Mouse (Mus musculus): ENCODE data around the gene Nars2.

Gene Nars2

GRCm38 (mm10) chr7:96971027-96971996 lies 20.0 kb downstream of the Nars2 start:
- DNase-seq (ENCODE audit: low spot score), result no peak

DNA sequence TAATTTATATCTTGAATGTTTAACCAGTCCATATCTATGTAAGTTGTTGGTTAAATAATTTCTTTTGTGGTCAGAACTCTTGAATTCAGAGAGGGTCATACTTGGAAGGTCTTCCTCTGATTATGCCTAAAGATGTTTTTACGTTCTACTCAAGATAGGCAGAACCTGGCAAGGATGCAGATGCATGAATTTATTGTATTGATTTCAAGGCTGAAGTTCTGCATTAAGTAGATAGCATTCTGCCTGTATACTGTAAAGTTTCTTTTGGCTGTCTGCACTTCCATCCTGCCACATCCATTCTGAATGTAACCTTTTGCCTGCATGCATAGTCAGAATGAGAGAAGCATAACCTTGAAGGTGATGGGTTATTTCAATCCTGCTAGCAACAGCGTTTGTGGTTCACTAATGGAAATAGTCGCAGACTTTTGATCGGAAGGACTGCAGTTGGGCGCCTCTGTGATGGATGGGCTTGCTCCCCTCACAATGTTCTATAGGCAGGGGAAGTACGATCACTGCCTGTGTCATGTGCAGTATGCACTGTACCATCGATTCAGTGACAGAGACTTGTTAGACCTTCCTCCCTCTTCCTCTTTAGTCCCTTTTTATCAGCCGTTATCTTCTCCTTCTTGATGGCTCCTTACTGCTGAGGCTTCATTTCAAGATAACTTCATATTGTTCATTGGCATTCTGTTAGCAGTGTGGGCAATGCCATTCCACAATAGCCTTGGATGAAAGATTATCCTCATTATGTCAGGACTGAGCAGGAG lies 21.0 kb downstream of the Nars2 start:
- no peak for DNase-seq (ENCODE audit: low spot score)

DNA sequence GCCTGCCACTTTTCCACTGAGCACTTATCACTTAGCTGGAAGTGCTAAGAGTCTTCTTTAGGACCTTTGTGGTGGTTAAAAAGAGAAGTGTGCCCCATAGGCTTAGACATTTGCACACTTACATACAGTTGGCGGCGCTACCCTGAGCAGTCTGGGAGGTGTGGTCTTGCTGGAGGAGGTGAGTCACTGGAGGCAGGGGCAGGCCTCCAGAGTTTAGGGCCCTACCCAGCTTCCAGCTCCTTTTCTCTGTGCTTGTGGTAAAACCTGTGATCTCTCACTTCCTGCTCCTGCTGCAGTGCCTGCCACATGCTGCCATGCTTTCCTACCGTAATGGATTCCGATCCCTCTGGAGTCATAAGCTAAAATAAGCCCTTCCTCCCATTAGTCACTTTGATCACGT lies 24.6 kb downstream of the Nars2 start:
- no peak for DNase-seq (ENCODE audit: low spot score)

DNA sequence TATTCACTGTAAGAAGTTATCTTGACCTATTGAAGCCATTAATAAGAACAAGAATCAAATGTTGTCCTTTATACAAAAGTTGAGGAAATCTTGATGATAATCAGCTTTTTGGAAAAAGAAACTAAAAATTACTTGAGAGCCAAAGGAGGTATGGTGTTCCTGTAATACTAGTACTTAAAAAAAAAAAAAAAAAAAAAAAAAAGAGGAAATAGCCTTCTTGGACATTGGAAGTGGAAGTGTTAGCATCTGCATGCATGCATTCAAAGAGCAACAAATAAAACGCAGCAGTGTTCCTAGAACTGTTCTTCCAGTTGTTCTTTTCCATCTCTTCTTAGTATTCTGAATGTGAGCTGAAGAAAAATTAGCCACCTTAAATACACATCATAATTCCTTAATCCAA lies 25.9 kb downstream of the Nars2 start:
- no peak for DNase-seq (ENCODE audit: low spot score)

GRCm38 (mm10) chr7:96981366-96981765 lies 30.1 kb downstream of the Nars2 start:
- DNase-seq (ENCODE audit: low spot score), result no peak

DNA sequence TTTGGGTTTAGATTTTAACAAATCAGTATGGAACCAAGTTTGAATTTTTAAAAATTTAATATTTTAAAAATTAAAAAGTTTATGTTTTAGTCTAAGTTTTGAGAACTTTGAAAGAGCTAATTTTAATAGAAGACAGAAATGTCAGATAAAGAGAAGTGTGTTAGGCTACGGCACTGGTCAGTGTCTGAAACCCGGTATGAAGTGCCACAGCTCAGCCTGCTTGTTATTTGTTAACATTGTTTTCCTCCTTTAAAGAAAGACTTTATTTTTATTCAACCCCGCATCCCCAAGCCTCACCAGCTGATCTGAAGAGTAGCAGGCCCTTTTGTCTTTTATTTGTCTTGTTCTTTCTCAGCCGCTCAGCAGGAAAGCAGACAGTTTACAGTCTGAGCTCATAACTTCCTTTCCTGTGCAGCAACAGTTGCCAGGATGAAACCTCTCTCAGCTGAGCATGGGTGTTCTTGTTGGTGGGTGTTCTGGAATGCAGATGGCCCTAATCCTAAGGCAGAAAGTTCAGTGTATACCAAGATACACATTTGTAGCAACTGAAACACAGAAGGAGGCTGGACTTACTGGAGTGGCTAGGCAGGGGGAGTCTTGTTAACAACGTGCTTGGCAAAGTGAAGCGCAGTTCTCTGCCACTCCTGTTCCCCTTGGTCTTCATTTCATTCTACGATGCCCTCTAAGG lies 32.5 kb downstream of the Nars2 start:
- DNase-seq (ENCODE audit: low spot score), result peak; percentile 34

DNA sequence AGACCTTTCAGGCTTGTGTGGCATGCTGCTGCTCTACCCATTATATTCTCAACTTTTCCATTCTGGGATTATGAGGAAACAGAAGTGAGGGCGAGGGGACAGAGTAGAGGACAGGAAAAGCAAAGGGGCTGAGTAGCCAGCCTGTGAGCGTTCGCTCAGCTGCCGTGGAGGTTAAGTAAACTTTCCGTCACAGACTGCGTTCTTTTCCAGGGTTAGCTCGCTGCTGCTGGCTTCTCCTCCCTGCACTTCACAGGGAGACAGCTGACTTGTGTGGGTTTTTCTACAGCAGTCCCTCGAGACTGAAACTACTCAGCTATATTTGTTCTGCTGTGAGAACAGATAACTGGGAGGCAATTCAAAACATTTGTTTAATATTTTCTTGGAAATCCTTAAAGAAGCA lies 34.5 kb downstream of the Nars2 start:
- peak; percentile 55 for DNase-seq (ENCODE audit: low spot score)

GRCm38 (mm10) chr7:96986795-96987445 lies 35.6 kb downstream of the Nars2 start:
- DNase-seq (ENCODE audit: low spot score), result peak; percentile 33

DNA sequence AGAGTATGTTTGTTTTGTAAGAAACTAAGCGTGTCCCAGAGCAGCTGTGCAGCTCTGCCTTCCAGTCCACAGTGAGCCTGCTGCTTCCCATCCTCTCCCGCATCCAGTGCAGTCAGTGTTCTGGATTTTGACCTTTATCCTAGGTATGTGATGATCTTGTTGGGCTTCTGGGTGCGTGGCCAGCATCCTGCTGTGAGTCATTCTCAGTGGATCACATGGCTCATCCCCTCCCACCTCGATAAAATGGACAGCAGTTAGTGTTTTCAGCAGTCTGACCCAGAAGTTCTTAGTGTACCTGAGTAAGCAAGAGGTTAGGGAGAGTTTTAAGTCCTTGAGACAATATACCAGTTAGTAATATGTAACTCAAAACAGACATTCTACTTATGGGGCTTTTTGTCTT lies 36.4 kb downstream of the Nars2 start:
- DNase-seq (ENCODE audit: low spot score), result no peak

- DNase-seq (ENCODE audit: low spot score), result no peak
Observed at GRCm38 (mm10) chr7:97012956-97013355, 61.7 kb downstream of the Nars2 start.

DNA sequence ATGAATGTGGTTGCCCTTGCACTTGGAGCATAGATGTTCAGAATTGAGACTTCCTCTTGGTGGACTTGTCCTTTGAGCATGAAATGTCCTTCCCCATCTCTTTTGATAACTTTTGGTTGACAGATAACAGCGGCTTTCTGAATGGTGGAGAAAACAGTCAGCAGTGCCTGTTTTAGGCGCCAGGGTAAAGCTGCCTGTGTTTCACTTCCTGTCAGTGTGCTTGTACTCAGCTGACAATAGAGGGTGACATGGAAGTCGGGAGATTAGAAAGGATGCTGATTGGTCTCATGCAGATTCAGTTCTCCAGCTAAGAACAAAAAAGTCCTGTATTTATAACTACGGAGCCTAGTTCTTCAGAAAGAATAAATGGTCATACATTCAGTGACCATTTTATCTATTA lies 66.7 kb downstream of the Nars2 start:
- no peak for DNase-seq (ENCODE audit: low spot score)

DNA sequence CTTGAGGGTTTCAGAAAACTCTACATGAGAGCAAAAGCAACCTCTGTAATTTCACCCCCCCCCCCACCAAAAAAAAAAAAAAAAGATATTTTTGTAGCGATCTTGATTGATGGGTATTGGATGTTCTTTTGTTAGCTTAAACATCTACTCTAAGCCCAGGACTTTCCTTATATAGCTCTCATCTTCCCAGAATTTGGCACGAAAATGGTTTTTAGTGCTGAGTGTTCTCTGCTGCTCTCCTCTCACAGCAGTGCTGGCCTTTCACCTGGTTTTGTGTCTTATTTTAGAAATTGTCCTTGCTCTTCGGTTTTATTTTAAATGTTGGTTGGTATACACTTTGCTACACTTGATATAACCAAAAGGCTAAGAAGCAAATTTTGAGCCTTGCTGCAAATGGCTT lies 67.1 kb downstream of the Nars2 start:
- no peak for DNase-seq (ENCODE audit: low spot score)

GRCm38 (mm10) chr7:97019303-97019702 lies 68.0 kb downstream of the Nars2 start:
- no peak for DNase-seq (ENCODE audit: low spot score)

- no peak for DNase-seq (ENCODE audit: low spot score)
Observed at GRCm38 (mm10) chr7:97026772-97027358, 75.6 kb downstream of the Nars2 start.

DNA sequence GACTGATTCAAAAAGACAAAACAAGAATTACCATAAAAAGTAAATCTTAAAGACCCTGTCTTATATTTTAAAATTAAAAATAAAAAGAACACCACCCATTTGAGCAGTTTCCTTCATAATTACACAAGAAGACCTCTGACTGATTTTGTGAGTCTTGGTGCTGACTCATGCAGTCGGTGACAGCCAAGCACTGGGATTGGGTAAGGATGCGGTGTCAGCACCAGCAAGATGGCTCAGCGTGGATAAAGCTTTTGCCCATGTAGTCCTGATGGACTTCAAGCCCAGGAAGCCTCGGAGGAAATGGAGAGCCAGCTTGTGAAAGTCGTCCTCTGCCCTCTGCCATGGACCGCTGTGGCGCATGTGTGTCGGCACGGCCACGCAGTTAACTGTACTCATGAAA lies 77.8 kb downstream of the Nars2 start:
- DNase-seq (ENCODE audit: low spot score), result no peak

GRCm38 (mm10) chr7:97032412-97032811 lies 81.1 kb downstream of the Nars2 start:
- no peak for DNase-seq (ENCODE audit: low spot score)

DNA sequence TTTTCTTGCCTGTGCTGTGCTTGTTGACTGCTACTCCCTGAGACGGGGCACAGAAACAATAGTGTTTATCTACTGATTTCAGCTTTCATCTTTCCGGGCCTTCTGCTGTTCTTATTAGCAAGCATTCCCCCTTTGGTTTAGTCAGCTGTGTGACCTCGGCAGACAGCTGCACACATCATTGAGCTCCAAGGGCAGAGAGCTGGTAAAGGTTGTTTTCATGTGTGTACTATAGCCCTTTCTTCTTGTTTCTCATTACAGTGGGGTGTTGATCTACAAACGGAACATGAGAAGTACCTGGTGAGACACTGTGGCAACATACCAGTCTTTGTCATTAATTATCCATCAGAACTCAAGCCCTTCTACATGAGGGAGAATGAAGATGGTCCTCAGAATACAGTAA lies 88.3 kb downstream of the Nars2 start:
- DNase-seq (ENCODE audit: low spot score), result peak; percentile 17

DNA sequence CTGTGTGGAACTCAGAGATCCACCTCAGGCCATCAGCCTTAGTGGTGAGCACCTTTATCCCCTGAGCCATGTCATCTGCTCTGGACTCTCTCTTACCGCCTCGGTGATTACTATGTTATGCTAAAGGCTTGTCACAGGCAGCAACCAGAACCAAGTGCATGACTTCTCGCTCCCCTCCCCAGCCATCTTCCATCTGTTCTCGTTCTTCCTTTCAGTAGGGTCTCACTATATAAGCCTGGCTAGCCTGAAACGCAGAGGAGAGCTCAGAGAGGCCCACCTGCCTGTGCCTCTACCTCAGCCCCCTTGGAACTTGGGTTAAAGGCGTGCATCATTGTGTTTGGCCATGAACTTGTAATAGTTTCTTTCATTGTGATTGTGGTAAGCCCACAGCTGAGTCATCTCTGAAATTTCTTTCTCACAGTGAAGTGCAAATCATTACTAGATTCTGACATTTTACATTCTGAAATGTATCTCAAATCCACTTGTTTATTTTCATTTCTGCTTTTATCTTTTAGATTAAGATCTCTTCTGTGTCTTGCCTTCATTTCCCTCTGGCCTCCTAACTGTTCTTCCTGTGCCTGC lies 90.7 kb downstream of the Nars2 start:
- no peak for DNase-seq (ENCODE audit: low spot score)

GRCm38 (mm10) chr7:97042981-97043380 lies 91.7 kb downstream of the Nars2 start:
- no peak for DNase-seq (ENCODE audit: low spot score)

GRCm38 (mm10) chr7:97060966-97061365 lies 109.7 kb downstream of the Nars2 start:
- DNase-seq (ENCODE audit: low spot score), result no peak

GRCm38 (mm10) chr7:97071512-97071911 lies 120.2 kb downstream of the Nars2 start:
- DNase-seq (ENCODE audit: low spot score), result no peak

Measured in embryo, embryonic 10.5 days (tissue).